Mouse (Mus musculus): ENCODE measurements around the gene Cadm4. TPM values are rescaled to one million over a fixed set of nuclear protein-coding genes. Genes with fewer than 3 reads are reported as not detected.
"Not testable (repeated sequence)": the region's sequence is repeated elsewhere in the genome, so short reads cannot be mapped to it uniquely, and the experiment has no call there.

The Cadm4 gene
- total RNA-seq, 2 experiments from 2014 or later: 156 to 179 TPM

GRCm38 (mm10) chr7:24466835-24467234 lies 15.0 kb upstream of the Cadm4 start:
- no peak for DNase-seq (ENCODE audit: extremely low spot score in 1 of 2, low spot score in 1 of 2)

- no peak for DNase-seq (ENCODE audit: extremely low spot score in 1 of 2, low spot score in 1 of 2)
These were observed 13.9 kb upstream of the Cadm4 start for GRCm38 (mm10) chr7:24467886-24468285.

GRCm38 (mm10) chr7:24469126-24469525 lies 12.7 kb upstream of the Cadm4 start:
- no peak for DNase-seq (ENCODE audit: extremely low spot score in 1 of 2, low spot score in 1 of 2)

- no peak for DNase-seq (ENCODE audit: extremely low spot score in 1 of 2, low spot score in 1 of 2)
These were observed 11.5 kb upstream of the Cadm4 start for GRCm38 (mm10) chr7:24470356-24470755.

- DNase-seq (ENCODE audit: extremely low spot score in 1 of 2, low spot score in 1 of 2): no peak
These were observed 9.4 kb upstream of the Cadm4 start for GRCm38 (mm10) chr7:24472442-24472841.

- no peak for DNase-seq (ENCODE audit: extremely low spot score in 1 of 2, low spot score in 1 of 2)
These were observed 8.9 kb upstream of the Cadm4 start for GRCm38 (mm10) chr7:24472937-24473336.

- peak; percentile 54 to 79 for DNase-seq (ENCODE audit: extremely low spot score in 1 of 2, low spot score in 1 of 2)
These were observed 7.8 kb upstream of the Cadm4 start for GRCm38 (mm10) chr7:24473913-24474529.

GRCm38 (mm10) chr7:24474811-24475506 lies 6.9 kb upstream of the Cadm4 start:
- no peak for DNase-seq (ENCODE audit: extremely low spot score in 1 of 2, low spot score in 1 of 2)

GRCm38 (mm10) chr7:24476338-24476737 lies 5.5 kb upstream of the Cadm4 start:
- no peak for DNase-seq (ENCODE audit: extremely low spot score in 1 of 2, low spot score in 1 of 2)

GRCm38 (mm10) chr7:24476856-24477255 lies 5.0 kb upstream of the Cadm4 start:
- no peak for DNase-seq (ENCODE audit: extremely low spot score in 1 of 2, low spot score in 1 of 2)

- DNase-seq (ENCODE audit: extremely low spot score in 1 of 2, low spot score in 1 of 2): no peak
These were observed 2.9 kb upstream of the Cadm4 start for GRCm38 (mm10) chr7:24478911-24479310.

GRCm38 (mm10) chr7:24479685-24480084 lies 2.1 kb upstream of the Cadm4 start:
- no peak for DNase-seq (ENCODE audit: extremely low spot score in 1 of 2, low spot score in 1 of 2)

- DNase-seq (ENCODE audit: extremely low spot score in 1 of 2, low spot score in 1 of 2): no peak
These were observed 1.5 kb upstream of the Cadm4 start for GRCm38 (mm10) chr7:24480121-24480941.

- no peak for DNase-seq (ENCODE audit: extremely low spot score in 1 of 2, low spot score in 1 of 2)
These were observed 793 bp upstream of the Cadm4 start for GRCm38 (mm10) chr7:24480986-24481473.

GRCm38 (mm10) chr7:24482208-24483020 lies 591 bp downstream of the Cadm4 start:
- no peak for DNase-seq (ENCODE audit: extremely low spot score in 1 of 2, low spot score in 1 of 2)

GRCm38 (mm10) chr7:24483291-24483690 lies 1.5 kb downstream of the Cadm4 start:
- DNase-seq (ENCODE audit: extremely low spot score in 1 of 2, low spot score in 1 of 2): not testable (repeated sequence)

GRCm38 (mm10) chr7:24485481-24485880 lies 3.7 kb downstream of the Cadm4 start:
- no peak for DNase-seq (ENCODE audit: extremely low spot score in 1 of 2, low spot score in 1 of 2)

GRCm38 (mm10) chr7:24486654-24487130 lies 4.9 kb downstream of the Cadm4 start:
- peak in 1 of 2 experiments; percentile 33 for DNase-seq (ENCODE audit: extremely low spot score in 1 of 2, low spot score in 1 of 2)

GRCm38 (mm10) chr7:24487403-24487802 lies 5.6 kb downstream of the Cadm4 start:
- DNase-seq (ENCODE audit: extremely low spot score in 1 of 2, low spot score in 1 of 2): no peak

- DNase-seq (ENCODE audit: extremely low spot score in 1 of 2, low spot score in 1 of 2): no peak
These were observed 6.5 kb downstream of the Cadm4 start for GRCm38 (mm10) chr7:24488303-24488702.

Measured in layer of hippocampus, postnatal 25 days (tissue).